Mouse (Mus musculus) bone marrow, adult 2 months (tissue): ENCODE data around the gene Bicra. TPM values are rescaled to one million over a fixed set of nuclear protein-coding genes. Genes with fewer than 3 reads are reported as not detected.

Experiments used
- H3K27ac ChIP-seq: fragments of 200-500 bp; 2 replicates; pipeline ENCODE4 v1.5.1; 2012; ENCODE audit warnings: low read depth, mild to moderate bottlenecking, control low read depth, inconsistent platforms, low read length; ENCODE audit not compliant: control insufficient read depth, poor library complexity, insufficient read depth
- H3K4me1 ChIP-seq: fragments of 200-500 bp; 2 replicates; pipeline ENCODE4 v1.6.1; 2011; ENCODE audit warnings: low read length; ENCODE audit not compliant: control insufficient read depth, insufficient read depth
- H3K4me3 ChIP-seq: fragments of 200-500 bp; replicated peaks from 2 replicates; pipeline ENCODE3; 2011; ENCODE audit warnings: mild to moderate bottlenecking, low read depth, low read length, control low read depth; ENCODE audit not compliant: control insufficient read depth
- CTCF ChIP-seq: fragments of 200-500 bp; IDR thresholded peaks from 2 replicates; pipeline ENCODE4 v1.5.1; 2011; ENCODE audit warnings: low read length, control low read depth; ENCODE audit not compliant: control insufficient read depth, insufficient read depth
- POLR2A ChIP-seq: fragments of 200-500 bp; IDR thresholded peaks from 2 replicates; pipeline ENCODE4 v1.6.1; 2011; ENCODE audit warnings: low read depth, mild to moderate bottlenecking, control low read depth, low read length, borderline replicate concordance; ENCODE audit not compliant: control insufficient read depth
- WGBS: fragments of 180-500 bp; shearing (Covaris S2); methylation state at CpG from one replicate; pipeline ENCODE4 v1.1.7; 2018; 5-methylcytosine and 5-hydroxymethylcytosine counted together
- polyA plus RNA-seq: library from polyadenylated mRNA; stranded (reverse); fragments of >200 nt; gene quantifications from 2 replicates; pipeline ENCODE4 v1.2.4, GENCODE M21; 2011; ENCODE audit warnings: low replicate concordance; ENCODE audit not compliant: missing spikeins, insufficient read depth, insufficient read length

Bicra gene
- polyA plus RNA-seq, 1 experiment, result 27.9 TPM

DNA sequence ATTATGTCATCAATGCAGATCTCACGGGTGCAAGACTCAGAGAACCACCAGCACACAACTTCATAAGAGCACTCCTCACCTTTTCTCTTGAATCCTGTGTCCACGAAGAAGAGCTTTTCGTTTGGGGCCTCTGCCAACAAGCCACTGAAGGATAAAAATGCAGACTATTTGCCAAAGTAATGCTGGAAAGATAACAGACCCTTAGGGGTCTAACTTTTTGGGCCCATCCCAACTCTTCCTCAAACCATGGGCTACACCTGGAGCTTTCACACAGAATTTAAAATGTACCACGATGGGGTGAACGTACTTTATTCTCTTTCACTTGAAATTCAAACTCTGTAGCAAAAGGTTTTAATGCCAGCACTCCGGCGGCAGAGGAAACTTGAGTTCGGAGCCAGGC is 102.5 kb downstream of the Bicra start:
- Histone ChIP-seq H3K4me3 (peak overlapping the region; percentile 68), H3K27ac (no peak overlapping the region), H3K4me1 (peaks cover 5% of the 10 kb centered on the region)
- TF ChIP-seq CTCF (no peak), POLR2A (no peak)
- 8% methylated on average over 8 of the region's 8 CpGs for WGBS

DNA sequence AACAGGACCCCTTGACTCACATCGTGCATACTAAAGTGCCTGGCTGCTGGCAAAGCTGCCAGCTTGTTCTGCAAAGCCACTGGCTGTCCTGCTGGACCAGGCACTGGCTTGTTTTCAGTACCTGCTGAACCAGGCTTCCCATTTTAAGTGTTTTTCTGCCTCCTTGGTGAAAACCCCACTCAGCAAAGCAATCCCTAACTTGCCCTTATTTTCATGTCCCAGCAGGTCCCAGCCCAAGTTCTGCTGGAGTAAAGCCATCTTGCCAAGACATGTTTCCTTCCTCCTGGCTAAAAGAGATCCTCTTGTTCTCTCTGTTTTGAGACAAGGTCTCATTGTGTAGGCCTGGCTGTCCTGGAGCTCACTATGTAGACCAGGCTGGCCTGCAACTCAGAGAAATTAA is 103.4 kb downstream of the Bicra start:
- Histone ChIP-seq H3K4me3 (no peak overlapping the region), H3K4me1 (peaks cover 3% of the 10 kb centered on the region), H3K27ac (no peak overlapping the region)
- TF ChIP-seq POLR2A (no peak), CTCF (no peak)
- 97% methylated on average over 1 of the region's 1 CpGs for WGBS

DNA sequence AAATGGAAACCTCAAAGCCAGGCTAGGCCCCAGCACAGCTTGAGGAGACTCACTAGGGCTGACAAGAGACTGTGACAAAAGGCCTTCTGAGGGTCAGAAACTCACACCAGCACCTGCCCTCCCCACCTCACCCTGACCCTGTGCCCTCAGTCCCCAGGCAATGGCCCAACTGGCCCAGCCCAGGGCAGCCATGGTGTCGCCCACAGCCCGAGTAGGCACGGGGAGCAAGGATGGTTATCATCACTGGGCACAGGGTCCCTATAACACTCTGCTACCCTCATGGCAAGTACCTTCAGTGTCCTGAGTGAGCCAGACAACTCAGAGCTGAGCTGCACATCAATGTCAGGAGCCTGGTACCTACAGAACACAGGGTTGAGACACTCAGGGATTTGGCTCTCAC is 109.1 kb downstream of the Bicra start:
- 92% methylated on average over 3 of the region's 3 CpGs for whole genome bisulfite sequencing
- no peak overlapping the region for H3K4me3 ChIP-seq
- H3K27ac ChIP-seq, result no peak overlapping the region
- H3K4me1 ChIP-seq, result no peaks in the 10 kb centered on the region
- TF ChIP-seq CTCF, result no peak
- no peak for TF ChIP-seq POLR2A

DNA sequence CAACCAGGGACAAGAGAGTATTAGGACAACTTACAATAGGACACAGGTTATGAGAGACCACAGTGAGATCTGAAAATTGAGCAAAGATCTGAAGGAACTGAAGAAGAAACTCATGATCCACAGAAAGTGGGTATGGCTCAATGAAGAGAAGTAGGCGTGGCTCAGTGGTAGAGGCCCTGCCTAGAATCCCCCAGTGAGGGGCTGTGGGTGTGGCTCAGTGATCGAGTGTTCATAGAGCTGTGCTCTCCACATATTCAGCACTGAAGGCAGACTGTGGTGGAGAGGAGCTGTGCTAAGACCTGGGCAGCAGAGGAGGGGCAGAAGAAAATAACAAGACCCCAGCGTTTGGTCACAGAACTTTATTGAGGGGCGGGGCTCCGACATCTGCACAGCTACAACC is 110.2 kb downstream of the Bicra start:
- 83% methylated on average over 5 of the region's 5 CpGs for WGBS
- Histone ChIP-seq H3K4me3 (no peak overlapping the region), H3K27ac (no peak overlapping the region), H3K4me1 (no peaks in the 10 kb centered on the region)
- TF ChIP-seq CTCF (no peak), POLR2A (no peak)

DNA sequence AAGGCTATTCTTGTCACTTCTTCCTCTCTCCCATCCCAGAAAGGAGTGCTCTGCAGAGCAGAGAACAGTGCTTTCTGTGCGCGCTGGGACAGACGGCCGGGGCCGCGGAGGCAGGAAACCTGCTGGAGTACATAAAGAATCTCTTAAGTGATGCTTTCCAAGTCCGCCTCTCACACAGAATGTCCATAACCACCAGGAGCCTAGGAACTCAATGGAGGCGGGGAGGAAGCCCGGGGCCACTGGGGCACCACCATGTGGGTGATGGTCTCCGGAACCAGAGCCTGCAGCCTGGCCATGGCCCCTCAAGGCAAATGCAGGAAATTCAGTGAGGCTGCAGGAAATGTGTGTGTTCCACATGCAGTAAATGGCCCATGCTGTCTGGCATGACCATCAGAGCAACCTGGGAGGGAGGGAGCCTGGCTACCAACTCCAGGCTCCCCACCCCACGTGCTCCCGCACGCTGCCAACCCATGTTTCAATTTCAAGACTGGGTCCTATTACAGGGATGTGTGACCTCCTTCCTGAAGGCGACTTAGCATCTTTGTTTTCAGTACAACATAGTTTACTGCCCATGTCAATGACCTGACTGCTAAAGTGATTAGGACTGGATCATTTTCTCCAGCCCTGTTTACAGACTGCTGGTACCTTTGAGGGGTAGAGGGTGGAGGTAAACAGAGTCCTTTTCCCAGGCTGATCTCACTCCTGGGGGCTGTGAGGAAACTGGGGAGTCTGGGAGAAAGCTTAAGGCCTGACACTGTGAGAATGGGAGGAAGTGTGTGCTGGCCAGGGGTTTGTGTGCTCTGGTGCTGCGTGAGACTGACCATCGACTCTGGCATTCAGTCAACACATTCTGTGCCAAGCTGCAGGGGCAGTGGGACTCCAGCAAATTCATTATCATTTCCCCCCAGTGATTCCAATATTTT is 114.0 kb downstream of the Bicra start:
- Histone ChIP-seq H3K4me3 (no peak overlapping the region), H3K4me1 (no peaks in the 10 kb centered on the region; the same call in 1 of the 2 replicates), H3K27ac (no peak overlapping the region)
- TF ChIP-seq POLR2A (no peak), CTCF (no peak)
- WGBS, result 26% methylated on average over 16 of the region's 16 CpGs

DNA sequence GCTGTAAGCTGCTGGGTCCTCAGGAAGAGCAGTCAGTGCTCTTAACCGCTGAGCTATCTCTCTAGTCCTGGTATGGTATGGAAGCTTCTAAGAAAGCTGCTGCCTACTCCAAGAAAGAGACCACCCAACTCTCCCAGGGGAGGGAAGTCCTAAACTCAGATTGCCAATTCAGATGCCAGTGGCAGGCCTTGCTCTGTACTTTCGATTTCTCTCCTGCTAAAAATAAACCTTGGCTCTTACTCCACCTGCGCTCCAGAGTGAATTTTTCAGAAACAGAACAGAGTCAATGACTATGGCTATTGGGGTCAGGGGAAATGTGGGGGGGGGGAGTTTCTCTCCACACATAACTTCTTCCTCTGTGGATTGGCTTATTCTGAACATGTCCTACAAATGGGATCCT is 116.1 kb downstream of the Bicra start:
- no peak overlapping the region for H3K27ac ChIP-seq
- H3K4me1 ChIP-seq, result no peaks in the 10 kb centered on the region; the same call in 1 of the 2 replicates
- TF ChIP-seq POLR2A, result no peak
- no peak for TF ChIP-seq CTCF
- WGBS, result 19% methylated on average over 3 of the region's 3 CpGs
- no peak overlapping the region for H3K4me3 ChIP-seq

DNA sequence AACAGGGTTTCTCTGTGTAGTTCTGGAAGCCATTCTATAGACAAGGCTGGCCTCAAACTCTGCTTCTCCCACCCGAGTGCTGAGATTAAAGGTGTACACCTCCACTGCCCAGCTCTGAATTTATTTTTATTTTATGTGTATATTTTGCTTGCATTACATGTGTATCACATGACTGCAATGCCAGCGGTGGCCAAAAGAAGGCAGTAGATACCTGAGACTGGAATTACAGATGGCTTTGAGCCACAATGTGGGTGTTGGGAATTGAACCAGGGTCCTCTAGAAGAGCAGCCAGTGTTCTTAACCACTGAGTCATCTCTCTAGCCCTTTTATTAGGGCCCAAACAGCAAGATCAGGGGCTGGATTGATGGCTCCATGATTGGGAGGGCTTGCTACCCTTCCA is 117.2 kb downstream of the Bicra start:
- 56% methylated on average over 2 of the region's 2 CpGs for WGBS
- TF ChIP-seq CTCF (no peak), POLR2A (no peak)
- Histone ChIP-seq H3K4me3 (no peak overlapping the region), H3K4me1 (no peaks in the 10 kb centered on the region; the same call in 1 of the 2 replicates), H3K27ac (no peak overlapping the region)

DNA sequence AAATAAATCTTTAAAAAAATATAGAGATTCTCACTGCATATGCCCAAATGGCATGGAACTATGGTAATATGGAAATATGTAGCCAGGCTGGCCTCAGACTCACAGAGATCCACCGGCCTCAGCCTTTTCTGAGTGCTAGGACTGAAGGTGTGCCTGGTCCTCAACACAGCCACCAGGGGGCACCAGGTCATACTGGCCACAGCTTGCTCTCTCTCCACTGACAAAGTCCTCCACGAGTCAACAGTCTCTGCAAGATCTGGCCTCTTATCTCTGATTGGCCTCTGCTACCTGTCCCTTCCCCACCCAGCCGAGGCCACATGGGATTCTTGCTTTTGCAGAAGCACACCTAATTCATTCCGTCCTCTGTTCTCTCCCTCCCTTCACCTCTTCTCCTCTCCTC is 117.8 kb downstream of the Bicra start:
- Histone ChIP-seq H3K4me3 (no peak overlapping the region), H3K4me1 (no peaks in the 10 kb centered on the region; the same call in 1 of the 2 replicates), H3K27ac (no peak overlapping the region)
- TF ChIP-seq POLR2A (no peak), CTCF (peak; percentile 91)
- WGBS, result 25% methylated on average over 4 of the region's 4 CpGs
